Mouse (Mus musculus): ENCODE measurements around the gene Arhgap10. TPM values are rescaled to one million over a fixed set of nuclear protein-coding genes. Genes with fewer than 3 reads are reported as not detected.

The Arhgap10 gene
- polyA plus RNA-seq, 1 experiment from 2014 or later: 28.9 TPM

- Histone ChIP-seq H3K4me3 (ENCODE audit: low read length) (no peak overlapping the region), H3K27ac (ENCODE audit: low read length) (no peak overlapping the region), H3K9me3 (ENCODE audit: control insufficient read depth, low read length) (no peaks in the 10 kb centered on the region), H3K27me3 (replicated peaks; ENCODE audit: control insufficient read depth, insufficient read depth, low read length) (no peaks in the 10 kb centered on the region), H3K4me2 (ENCODE audit: low read depth, low read length) (no peak overlapping the region), H3K9ac (ENCODE audit: low read depth, low read length) (no peak overlapping the region), H3K4me1 (ENCODE audit: control insufficient read depth, insufficient read depth, low read length) (peaks cover 17% of the 10 kb centered on the region), H3K36me3 (ENCODE audit: control insufficient read depth, insufficient read depth, low read length) (peaks cover 3% of the 10 kb centered on the region; the same call in 1 of the 2 replicates)
- 78% methylated on average over 4 of the region's 6 CpGs for whole genome bisulfite sequencing
- ATAC-seq: no peak
Measured at GRCm38 (mm10) chr8:77423850-77424249, 93.9 kb downstream of the Arhgap10 start.

- Histone ChIP-seq H3K9me3 (ENCODE audit: control insufficient read depth, low read length) (no peaks in the 10 kb centered on the region), H3K27me3 (replicated peaks; ENCODE audit: control insufficient read depth, insufficient read depth, low read length) (no peaks in the 10 kb centered on the region), H3K27ac (ENCODE audit: low read length) (peak overlapping the region; percentile 5; the same call in 1 of the 2 replicates), H3K4me1 (ENCODE audit: control insufficient read depth, insufficient read depth, low read length) (peaks cover 14% of the 10 kb centered on the region), H3K36me3 (ENCODE audit: control insufficient read depth, insufficient read depth, low read length) (peaks cover 3% of the 10 kb centered on the region; the same call in 1 of the 2 replicates), H3K9ac (ENCODE audit: low read depth, low read length) (no peak overlapping the region), H3K4me2 (ENCODE audit: low read depth, low read length) (peak overlapping the region; percentile 7; the same call in 1 of the 2 replicates), H3K4me3 (ENCODE audit: low read length) (no peak overlapping the region)
- WGBS: 63% methylated on average over 15 of the region's 15 CpGs
- peak; percentile 29 for ATAC-seq
Measured at GRCm38 (mm10) chr8:77422632-77423252, 95.0 kb downstream of the Arhgap10 start.

- Histone ChIP-seq H3K4me2 (ENCODE audit: low read depth, low read length) (no peak overlapping the region), H3K4me3 (ENCODE audit: low read length) (no peak overlapping the region), H3K27me3 (replicated peaks; ENCODE audit: control insufficient read depth, insufficient read depth, low read length) (no peaks in the 10 kb centered on the region), H3K9me3 (ENCODE audit: control insufficient read depth, low read length) (no peaks in the 10 kb centered on the region), H3K9ac (ENCODE audit: low read depth, low read length) (no peak overlapping the region), H3K27ac (ENCODE audit: low read length) (no peak overlapping the region), H3K36me3 (ENCODE audit: control insufficient read depth, insufficient read depth, low read length) (peaks cover 3% of the 10 kb centered on the region; the same call in 1 of the 2 replicates), H3K4me1 (ENCODE audit: control insufficient read depth, insufficient read depth, low read length) (peaks cover 7% of the 10 kb centered on the region; the same call in 1 of the 2 replicates)
- ATAC-seq: no peak
- 86% methylated on average over 13 of the region's 13 CpGs for WGBS
Measured at GRCm38 (mm10) chr8:77421596-77421995, 96.2 kb downstream of the Arhgap10 start.

GRCm38 (mm10) chr8:77419731-77420130 is 98.0 kb downstream of the Arhgap10 start:
- peaks cover 7% of the 10 kb centered on the region; the same call in 1 of the 2 replicates for H3K4me1 ChIP-seq (ENCODE audit: control insufficient read depth, insufficient read depth, low read length)
- H3K4me2 ChIP-seq (ENCODE audit: low read depth, low read length): no peak overlapping the region
- 46% methylated on average over 4 of the region's 4 CpGs for WGBS
- H3K4me3 ChIP-seq (ENCODE audit: low read length): no peak overlapping the region
- H3K27ac ChIP-seq (ENCODE audit: low read length): no peak overlapping the region
- H3K9ac ChIP-seq (ENCODE audit: low read depth, low read length): no peak overlapping the region
- 0 out of 2 replicates have a peak, but pooled peaks have one; percentile 47 for ATAC-seq
- H3K9me3 ChIP-seq (ENCODE audit: control insufficient read depth, low read length): no peaks in the 10 kb centered on the region
- H3K36me3 ChIP-seq (ENCODE audit: control insufficient read depth, insufficient read depth, low read length): peaks cover 3% of the 10 kb centered on the region; the same call in 1 of the 2 replicates
- H3K27me3 ChIP-seq (replicated peaks; ENCODE audit: control insufficient read depth, insufficient read depth, low read length): no peaks in the 10 kb centered on the region

- no peaks in the 10 kb centered on the region for H3K27me3 ChIP-seq (replicated peaks; ENCODE audit: control insufficient read depth, insufficient read depth, low read length)
- peaks cover 8% of the 10 kb centered on the region for H3K36me3 ChIP-seq (ENCODE audit: control insufficient read depth, insufficient read depth, low read length)
- no peaks in the 10 kb centered on the region for H3K4me1 ChIP-seq (ENCODE audit: control insufficient read depth, insufficient read depth, low read length)
- H3K9me3 ChIP-seq (ENCODE audit: control insufficient read depth, low read length): no peaks in the 10 kb centered on the region
- ATAC-seq: no peak
- no peak overlapping the region for H3K27ac ChIP-seq (ENCODE audit: low read length)
- no peak overlapping the region for H3K9ac ChIP-seq (ENCODE audit: low read depth, low read length)
- WGBS: 24% methylated on average over 5 of the region's 5 CpGs
- H3K4me3 ChIP-seq (ENCODE audit: low read length): no peak overlapping the region
- no peak overlapping the region for H3K4me2 ChIP-seq (ENCODE audit: low read depth, low read length)
Measured at GRCm38 (mm10) chr8:77416738-77417137, 101.0 kb downstream of the Arhgap10 start.

GRCm38 (mm10) chr8:77416034-77416433 is 101.7 kb downstream of the Arhgap10 start:
- Histone ChIP-seq H3K4me1 (ENCODE audit: control insufficient read depth, insufficient read depth, low read length) (no peaks in the 10 kb centered on the region), H3K9ac (ENCODE audit: low read depth, low read length) (no peak overlapping the region), H3K27ac (ENCODE audit: low read length) (no peak overlapping the region), H3K27me3 (replicated peaks; ENCODE audit: control insufficient read depth, insufficient read depth, low read length) (no peaks in the 10 kb centered on the region), H3K4me2 (ENCODE audit: low read depth, low read length) (no peak overlapping the region), H3K4me3 (ENCODE audit: low read length) (no peak overlapping the region), H3K36me3 (ENCODE audit: control insufficient read depth, insufficient read depth, low read length) (peaks cover 8% of the 10 kb centered on the region), H3K9me3 (ENCODE audit: control insufficient read depth, low read length) (no peaks in the 10 kb centered on the region)
- WGBS: 64% methylated on average over 4 of the region's 5 CpGs
- no peak for ATAC-seq

- Histone ChIP-seq H3K9ac (ENCODE audit: low read depth, low read length) (no peak overlapping the region), H3K4me1 (ENCODE audit: control insufficient read depth, insufficient read depth, low read length) (no peaks in the 10 kb centered on the region), H3K4me2 (ENCODE audit: low read depth, low read length) (no peak overlapping the region), H3K27me3 (replicated peaks; ENCODE audit: control insufficient read depth, insufficient read depth, low read length) (no peaks in the 10 kb centered on the region), H3K27ac (ENCODE audit: low read length) (no peak overlapping the region), H3K9me3 (ENCODE audit: control insufficient read depth, low read length) (no peaks in the 10 kb centered on the region), H3K36me3 (ENCODE audit: control insufficient read depth, insufficient read depth, low read length) (peaks cover 5% of the 10 kb centered on the region; the same call in 1 of the 2 replicates), H3K4me3 (ENCODE audit: low read length) (no peak overlapping the region)
- ATAC-seq: no peak
- 97% methylated on average over 15 of the region's 15 CpGs for WGBS
Measured at GRCm38 (mm10) chr8:77411262-77411661, 106.5 kb downstream of the Arhgap10 start.

GRCm38 (mm10) chr8:77410394-77410793 is 107.4 kb downstream of the Arhgap10 start:
- Histone ChIP-seq H3K4me3 (ENCODE audit: low read length) (no peak overlapping the region), H3K9ac (ENCODE audit: low read depth, low read length) (no peak overlapping the region), H3K4me2 (ENCODE audit: low read depth, low read length) (no peak overlapping the region), H3K27ac (ENCODE audit: low read length) (no peak overlapping the region), H3K27me3 (replicated peaks; ENCODE audit: control insufficient read depth, insufficient read depth, low read length) (no peaks in the 10 kb centered on the region), H3K36me3 (ENCODE audit: control insufficient read depth, insufficient read depth, low read length) (peaks cover 5% of the 10 kb centered on the region; the same call in 1 of the 2 replicates), H3K9me3 (ENCODE audit: control insufficient read depth, low read length) (no peaks in the 10 kb centered on the region), H3K4me1 (ENCODE audit: control insufficient read depth, insufficient read depth, low read length) (no peaks in the 10 kb centered on the region)
- 83% methylated on average over 9 of the region's 9 CpGs for WGBS
- no peak for ATAC-seq

- Histone ChIP-seq H3K4me1 (ENCODE audit: control insufficient read depth, insufficient read depth, low read length) (no peaks in the 10 kb centered on the region), H3K4me2 (ENCODE audit: low read depth, low read length) (no peak overlapping the region), H3K9ac (ENCODE audit: low read depth, low read length) (no peak overlapping the region), H3K27ac (ENCODE audit: low read length) (no peak overlapping the region), H3K36me3 (ENCODE audit: control insufficient read depth, insufficient read depth, low read length) (peaks cover 5% of the 10 kb centered on the region; the same call in 1 of the 2 replicates), H3K9me3 (ENCODE audit: control insufficient read depth, low read length) (no peaks in the 10 kb centered on the region), H3K27me3 (replicated peaks; ENCODE audit: control insufficient read depth, insufficient read depth, low read length) (no peaks in the 10 kb centered on the region), H3K4me3 (ENCODE audit: low read length) (no peak overlapping the region)
- WGBS: 89% methylated on average over 19 of the region's 19 CpGs
- no peak for ATAC-seq
Measured at GRCm38 (mm10) chr8:77408527-77409215, 109.1 kb downstream of the Arhgap10 start.

Data from intestine, embryonic 16.5 days (tissue).